Mouse (Mus musculus) forebrain, embryonic 13.5 days (tissue): ENCODE data around the gene Esr2. TPM values are rescaled to one million over a fixed set of nuclear protein-coding genes. Genes with fewer than 3 reads are reported as not detected.
"Not testable (repeated sequence)": the region's sequence is repeated elsewhere in the genome, so short reads cannot be mapped to it uniquely, and the experiment has no call there.

Experiments used
- ATAC-seq: fragments of 200-750 bp; cut with Nextera tagmentation; 2 replicates; pipeline ENCODE4 v1.8.0; 2017
- H3K27ac ChIP-seq: fragments of 300-500 bp; sonication (generic); 2 replicates; pipeline ENCODE4 v1.5.1; 2015; ENCODE audit warnings: inconsistent platforms, mild to moderate bottlenecking, moderate library complexity
- H3K27me3 ChIP-seq: fragments of 300-500 bp; sonication (generic); 2 replicates; pipeline ENCODE4 v1.6.1; 2015; ENCODE audit warnings: mild to moderate bottlenecking, inconsistent platforms
- H3K36me3 ChIP-seq: fragments of 300-500 bp; sonication (generic); 2 replicates; pipeline ENCODE4 v1.6.1; 2015; ENCODE audit warnings: mild to moderate bottlenecking, inconsistent platforms; ENCODE audit not compliant: poor library complexity, severe bottlenecking
- H3K4me1 ChIP-seq: fragments of 300-500 bp; sonication (generic); 2 replicates; pipeline ENCODE4 v1.6.1; 2015; ENCODE audit warnings: inconsistent platforms
- H3K4me2 ChIP-seq: fragments of 300-500 bp; sonication (generic); 2 replicates; pipeline ENCODE4 v1.6.1; 2015; ENCODE audit warnings: inconsistent platforms, mild to moderate bottlenecking, moderate library complexity
- H3K4me3 ChIP-seq: fragments of 300-500 bp; sonication (generic); 2 replicates; pipeline ENCODE4 v1.5.1; 2015; ENCODE audit warnings: mild to moderate bottlenecking, inconsistent platforms
- H3K9ac ChIP-seq: fragments of 300-500 bp; sonication (generic); 2 replicates; pipeline ENCODE4 v1.6.1; 2015; ENCODE audit warnings: mild to moderate bottlenecking, inconsistent platforms
- H3K9me3 ChIP-seq: fragments of 300-500 bp; sonication (generic); replicated peaks from 2 replicates; pipeline ENCODE4 v1.6.1; 2016; ENCODE audit warnings: inconsistent platforms
- WGBS: fragments of 180-500 bp; shearing (Covaris S2); methylation state at CpG from one replicate; pipeline ENCODE4 v1.1.7; 2015; 5-methylcytosine and 5-hydroxymethylcytosine counted together
- polyA plus RNA-seq: library from polyadenylated mRNA; unstranded; fragments of >200 nt; fragmentation: Nextera tagmentation; extraction: Ambion mirVana; gene quantifications from 2 replicates; pipeline ENCODE4 v1.2.1, GENCODE M21; 2015

The Esr2 gene
- polyA plus RNA-seq: 0.05 and 0.12 TPM in 2 replicates

DNA sequence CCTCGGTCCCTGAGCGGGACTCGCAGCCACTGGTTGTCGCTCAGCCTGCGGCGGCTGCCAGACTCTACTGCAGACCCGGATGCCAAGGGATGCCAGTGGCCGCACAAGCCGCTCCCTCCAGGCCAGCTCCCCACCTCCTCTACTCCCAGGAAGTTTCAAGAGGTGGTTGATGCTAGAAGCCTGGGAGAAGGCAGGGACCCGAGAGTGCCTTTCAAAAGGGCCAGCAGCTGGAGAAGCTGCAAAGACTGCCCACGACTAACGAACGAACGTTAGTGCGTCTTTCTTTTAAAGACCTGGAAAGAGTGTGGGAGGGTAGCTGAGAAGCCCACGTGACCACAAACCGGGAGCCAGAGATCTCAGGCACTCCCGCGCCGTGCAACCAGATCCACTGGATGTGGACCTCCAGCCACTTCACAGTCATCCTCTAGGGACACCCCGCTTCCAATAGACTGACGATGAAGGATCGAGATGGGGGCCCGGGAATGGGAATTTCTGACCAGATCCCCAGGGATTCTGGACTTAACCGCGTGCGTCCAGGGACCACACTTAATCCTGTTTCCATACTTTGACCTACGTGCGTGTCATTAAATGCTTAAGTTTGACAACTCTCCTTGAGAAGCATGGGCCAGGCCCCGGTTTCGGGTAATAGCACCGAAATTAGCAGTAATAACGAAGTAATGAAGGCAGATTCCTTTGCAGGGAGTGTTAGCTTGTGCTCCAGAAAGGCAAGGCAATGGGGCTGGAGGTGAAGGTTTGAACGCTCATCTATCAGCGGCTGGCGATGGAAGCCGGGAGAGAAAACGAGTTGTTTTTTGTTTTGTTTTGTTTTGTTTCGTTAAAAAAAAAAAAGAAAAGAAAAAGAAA, at the start of gene Esr2:
Esr2 (minus strand) TSS at position 260 of the 864 bp plus-strand sequence.
- Histone ChIP-seq H3K9me3 (no peaks in the 10 kb centered on the region), H3K27ac (no peak within 1 kb of the TSS), H3K4me3 (peak within 1 kb of the TSS; percentile 47), H3K4me1 (peaks cover 9% of the 10 kb centered on the region), H3K36me3 (no peaks in the 10 kb centered on the region), H3K27me3 (peaks cover 12% of the 10 kb centered on the region; the same call in 1 of the 2 replicates), H3K4me2 (peak within 1 kb of the TSS; percentile 93), H3K9ac (peak within 1 kb of the TSS; percentile 65)
- ATAC-seq: peak; percentile 83
- under 1% methylated on average over 39 of the region's 39 CpGs for WGBS

DNA sequence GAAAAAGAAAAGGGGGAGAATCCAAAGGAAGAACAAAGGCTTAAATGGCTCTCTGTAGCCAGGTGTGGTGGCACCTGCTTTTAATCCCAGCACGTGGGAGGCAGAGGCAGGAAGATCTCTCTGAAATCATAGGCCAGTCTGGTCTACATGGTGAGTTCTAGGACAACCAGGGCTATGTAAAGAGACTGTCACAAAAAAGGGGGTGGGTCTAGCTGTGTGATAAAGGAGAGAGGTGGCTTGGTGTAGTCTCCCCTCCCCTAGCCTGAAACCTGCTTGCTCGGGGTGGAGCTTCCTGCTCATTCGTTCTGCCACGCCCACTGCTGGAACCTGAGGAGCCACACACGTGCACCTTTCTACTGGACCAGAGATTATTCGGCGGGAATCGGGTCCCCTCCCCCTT, 45.0 kb upstream of the Esr2 start:
- H3K27ac ChIP-seq, H3K4me2 ChIP-seq, H3K4me1 ChIP-seq, ATAC-seq, H3K9ac ChIP-seq, H3K9me3 ChIP-seq, H3K4me3 ChIP-seq, H3K27me3 ChIP-seq, H3K36me3 ChIP-seq: not testable (repeated sequence)
- WGBS: 56% methylated on average over 3 of the region's 8 CpGs

DNA sequence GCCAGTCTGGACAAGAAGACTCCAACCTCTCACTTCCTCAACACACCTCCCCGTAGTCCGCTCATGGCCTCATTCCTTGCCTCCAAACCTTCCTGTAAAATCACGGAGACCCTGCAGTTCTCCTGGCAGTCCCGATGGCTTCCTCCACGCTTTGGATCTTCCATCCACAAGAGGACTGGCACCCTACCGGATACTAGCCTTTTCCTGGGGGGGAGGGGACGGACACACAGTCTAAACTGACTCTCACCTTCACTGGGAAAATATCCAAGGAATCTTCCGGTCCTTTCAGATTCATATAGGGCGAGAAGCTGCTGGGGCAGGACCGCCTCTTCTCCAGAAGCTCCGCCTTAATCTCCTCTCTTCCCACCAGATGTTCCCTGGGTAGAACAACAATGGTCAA, 39.7 kb upstream of the Esr2 start:
- Histone ChIP-seq H3K4me3 (no peak overlapping the region), H3K27me3 (no peaks in the 10 kb centered on the region), H3K36me3 (no peaks in the 10 kb centered on the region), H3K4me2 (no peak overlapping the region), H3K27ac (no peak overlapping the region), H3K4me1 (no peaks in the 10 kb centered on the region), H3K9me3 (no peaks in the 10 kb centered on the region), H3K9ac (no peak overlapping the region)
- ATAC-seq: no peak
- WGBS: 78% methylated on average over 11 of the region's 11 CpGs

DNA sequence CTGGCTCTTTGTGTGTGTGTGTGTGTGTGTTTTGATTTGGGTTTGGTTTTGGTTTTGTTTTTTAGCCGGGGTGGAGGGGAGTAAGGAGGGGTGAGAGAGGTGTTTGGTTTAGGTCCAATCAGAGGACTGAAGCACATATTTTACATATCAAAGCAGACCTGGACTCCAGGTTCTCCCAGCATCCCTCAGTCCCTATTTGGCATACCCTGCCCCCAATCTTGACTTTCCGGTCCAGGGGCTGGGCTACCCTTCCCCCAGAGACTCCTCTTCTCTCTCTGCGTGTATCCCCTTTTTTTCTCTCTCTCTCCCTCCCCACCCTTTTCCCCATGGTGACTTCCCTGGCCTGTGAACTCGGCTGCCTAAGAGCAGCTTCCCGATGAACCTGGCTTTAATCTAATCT, 38.1 kb upstream of the Esr2 start:
- H3K4me1 ChIP-seq: no peaks in the 10 kb centered on the region
- no peak for ATAC-seq
- H3K27me3 ChIP-seq: no peaks in the 10 kb centered on the region
- H3K27ac ChIP-seq: no peak overlapping the region
- WGBS: 19% methylated on average over 5 of the region's 5 CpGs
- no peak overlapping the region for H3K9ac ChIP-seq
- H3K9me3 ChIP-seq: no peaks in the 10 kb centered on the region
- no peak overlapping the region for H3K4me2 ChIP-seq
- no peak overlapping the region for H3K4me3 ChIP-seq
- no peaks in the 10 kb centered on the region for H3K36me3 ChIP-seq

DNA sequence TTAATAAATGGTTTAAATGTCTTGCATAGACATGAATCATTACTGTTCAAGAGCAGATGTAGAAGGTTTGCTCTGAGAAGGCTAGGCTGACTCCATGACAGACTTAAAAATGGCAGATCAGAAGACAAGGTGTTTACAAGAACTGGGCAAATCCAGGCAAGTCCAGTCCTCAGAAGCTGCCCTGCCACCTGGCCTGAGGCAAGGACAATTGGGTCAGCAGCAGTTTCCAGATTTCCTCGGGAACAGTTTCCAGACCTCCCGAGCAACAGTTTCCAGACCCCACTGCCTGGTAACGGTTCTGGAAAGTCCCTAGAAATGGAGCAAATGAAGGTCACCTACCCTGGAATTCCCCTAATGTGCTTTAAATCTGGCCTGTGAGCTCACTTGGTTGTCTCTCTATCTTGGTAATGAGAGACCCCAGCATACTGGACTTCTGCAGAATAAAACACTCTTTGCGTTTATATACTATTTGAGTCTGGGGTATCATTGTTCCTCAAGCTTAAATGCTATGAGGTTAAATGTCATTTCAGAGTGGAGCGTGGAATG, 32.4 kb upstream of the Esr2 start:
- no peaks in the 10 kb centered on the region for H3K4me1 ChIP-seq
- no peak overlapping the region for H3K4me3 ChIP-seq
- H3K27ac ChIP-seq: no peak overlapping the region
- no peaks in the 10 kb centered on the region for H3K27me3 ChIP-seq
- H3K9ac ChIP-seq: no peak overlapping the region
- H3K4me2 ChIP-seq: no peak overlapping the region
- no peaks in the 10 kb centered on the region for H3K36me3 ChIP-seq
- no peak for ATAC-seq
- 92% methylated on average over 5 of the region's 5 CpGs for WGBS
- H3K9me3 ChIP-seq: no peaks in the 10 kb centered on the region

DNA sequence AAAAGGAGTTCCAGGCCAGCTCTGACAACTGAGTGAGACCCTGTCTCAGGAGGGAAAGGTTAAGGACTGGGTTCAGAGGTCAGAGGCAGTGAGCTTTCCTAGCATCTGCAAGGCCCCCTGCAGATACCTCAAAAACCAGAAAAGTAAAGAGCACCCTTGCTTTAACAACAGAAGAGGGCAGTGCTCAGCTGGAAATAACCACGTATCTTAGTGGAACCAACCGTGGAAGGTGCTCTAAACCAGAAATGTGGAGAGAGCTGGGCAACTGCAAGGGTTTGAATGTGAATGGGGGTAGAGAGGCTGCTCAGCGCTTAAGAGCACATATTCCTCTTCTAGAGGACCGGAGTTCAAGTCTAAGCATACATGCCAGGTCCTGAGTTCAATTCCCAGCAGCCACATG, 23.3 kb upstream of the Esr2 start:
- Histone ChIP-seq H3K9ac (no peak overlapping the region), H3K4me1 (peaks cover 16% of the 10 kb centered on the region), H3K4me3 (no peak overlapping the region), H3K27me3 (peaks cover 4% of the 10 kb centered on the region; the same call in 1 of the 2 replicates), H3K36me3 (no peaks in the 10 kb centered on the region), H3K9me3 (no peaks in the 10 kb centered on the region), H3K4me2 (no peak overlapping the region), H3K27ac (no peak overlapping the region)
- no peak for ATAC-seq
- 72% methylated on average over 4 of the region's 4 CpGs for WGBS

DNA sequence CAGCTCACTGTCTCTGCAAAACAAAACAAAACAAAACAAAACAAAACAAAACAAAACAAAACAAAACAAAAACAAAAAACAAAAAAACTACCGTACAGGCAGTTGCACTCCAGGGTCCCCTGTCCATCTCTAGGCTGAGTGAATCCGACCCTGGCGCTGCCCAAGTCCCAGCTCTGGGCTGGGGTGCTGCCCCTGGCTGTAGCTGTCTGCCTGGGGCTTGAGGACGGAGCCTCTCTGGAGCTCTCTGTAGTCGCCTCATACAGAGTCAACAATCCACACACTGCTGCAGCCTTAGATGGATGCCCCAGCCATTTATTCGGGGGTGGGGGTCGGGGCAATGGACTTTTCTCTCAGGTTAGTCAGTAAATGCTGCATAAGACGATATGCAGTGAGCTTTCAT, 20.0 kb upstream of the Esr2 start:
- ATAC-seq: peak; percentile 54
- Histone ChIP-seq H3K27me3 (peaks cover 15% of the 10 kb centered on the region), H3K9me3 (no peaks in the 10 kb centered on the region), H3K9ac (peak overlapping the region; percentile 45), H3K4me2 (peak overlapping the region; percentile 87), H3K4me3 (peak overlapping the region; percentile 40; the same call in 1 of the 2 replicates), H3K27ac (no peak overlapping the region), H3K4me1 (peaks cover 16% of the 10 kb centered on the region), H3K36me3 (no peaks in the 10 kb centered on the region)
- WGBS: 36% methylated on average over 8 of the region's 8 CpGs

DNA sequence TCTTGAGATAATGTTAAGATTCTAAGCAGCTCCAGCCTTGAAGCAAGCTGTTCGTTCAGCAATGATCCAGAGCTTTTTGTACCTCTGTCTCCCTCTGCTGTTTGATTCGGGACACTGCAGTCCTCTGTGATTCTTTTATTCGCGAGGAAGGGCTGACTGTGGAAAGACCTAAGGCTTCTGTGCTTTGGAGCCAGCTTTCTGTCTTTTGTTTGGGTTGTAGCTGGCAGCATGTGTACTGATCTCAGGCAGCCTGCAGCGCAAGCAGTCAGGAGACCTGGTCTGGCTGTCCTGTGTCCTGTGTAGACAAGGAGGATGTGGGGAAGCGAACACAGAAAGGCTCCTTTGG, 19.6 kb upstream of the Esr2 start:
- Histone ChIP-seq H3K9ac (peak overlapping the region; percentile 58), H3K36me3 (no peaks in the 10 kb centered on the region), H3K4me2 (peak overlapping the region; percentile 87), H3K4me1 (peaks cover 16% of the 10 kb centered on the region), H3K27me3 (peaks cover 15% of the 10 kb centered on the region), H3K4me3 (peak overlapping the region; percentile 40), H3K27ac (no peak overlapping the region), H3K9me3 (no peaks in the 10 kb centered on the region)
- peak; percentile 79 for ATAC-seq
- WGBS: 5% methylated on average over 6 of the region's 6 CpGs

DNA sequence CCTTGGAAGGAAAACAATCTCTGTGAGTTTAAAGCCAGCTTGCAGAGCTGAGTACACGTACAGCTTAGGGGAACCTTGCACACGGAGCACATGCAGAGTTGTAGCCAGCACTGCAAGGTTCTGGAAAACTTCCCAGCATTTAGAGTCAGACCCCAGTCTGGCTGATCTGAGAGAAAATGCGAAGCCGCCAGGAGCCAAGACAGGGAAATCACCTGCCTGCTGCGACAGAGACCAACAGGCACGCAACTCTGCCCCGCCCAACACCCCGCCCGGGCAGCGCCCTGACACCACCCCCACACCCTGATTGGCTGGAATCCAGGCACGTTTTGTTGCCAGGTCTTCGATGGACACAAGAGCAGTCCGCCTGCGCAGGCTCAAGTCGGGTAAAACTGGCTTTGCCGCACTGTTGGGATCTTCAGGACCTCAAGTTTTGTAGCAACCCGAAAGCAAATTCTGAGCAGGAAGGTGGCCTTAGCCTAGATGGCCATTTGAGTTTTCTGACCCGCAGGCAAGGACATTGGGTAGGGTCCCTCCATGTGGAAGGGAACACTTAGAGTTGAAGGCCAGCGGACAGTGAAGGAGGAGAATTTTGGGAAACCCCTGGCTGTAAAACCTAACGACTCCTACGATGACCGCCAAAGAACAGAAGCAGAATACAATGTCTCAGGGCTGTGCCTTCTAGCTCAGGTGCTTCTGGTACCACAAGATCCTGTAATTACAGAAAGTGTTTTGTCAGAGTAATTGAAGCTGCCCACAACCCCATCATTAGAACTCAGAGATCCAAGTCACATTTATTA, 19.1 kb upstream of the Esr2 start:
- peaks cover 15% of the 10 kb centered on the region for H3K27me3 ChIP-seq
- ATAC-seq: peak; percentile 72
- H3K4me3 ChIP-seq: peak overlapping the region; percentile 40
- no peaks in the 10 kb centered on the region for H3K36me3 ChIP-seq
- H3K9me3 ChIP-seq: no peaks in the 10 kb centered on the region
- peak overlapping the region; percentile 87 for H3K4me2 ChIP-seq
- WGBS: under 1% methylated on average over 22 of the region's 22 CpGs
- H3K27ac ChIP-seq: 0 out of 2 replicates have a peak overlapping the region, but pooled peaks have one; percentile 7
- peaks cover 16% of the 10 kb centered on the region for H3K4me1 ChIP-seq
- H3K9ac ChIP-seq: peak overlapping the region; percentile 58

DNA sequence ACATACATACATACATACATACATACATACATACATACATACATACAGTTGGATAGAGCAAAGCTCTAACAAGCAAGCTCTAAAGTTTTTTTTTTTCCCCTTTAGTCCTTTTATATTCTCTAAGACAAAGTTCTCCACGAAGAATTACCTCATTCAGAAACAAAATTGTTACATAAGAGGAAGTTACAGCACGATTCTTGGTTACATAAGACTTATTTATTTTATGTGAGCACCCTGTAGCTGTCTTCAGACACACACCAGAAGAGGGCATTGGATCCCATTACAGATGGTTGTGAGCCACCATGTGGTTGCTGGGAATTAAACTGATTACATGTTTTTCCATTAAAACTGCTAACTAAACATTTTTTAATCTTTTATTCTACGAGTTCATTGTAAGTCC, 17.5 kb upstream of the Esr2 start:
- Histone ChIP-seq H3K36me3 (no peaks in the 10 kb centered on the region), H3K4me1 (peaks cover 16% of the 10 kb centered on the region), H3K9me3 (no peaks in the 10 kb centered on the region), H3K4me2 (no peak overlapping the region), H3K4me3 (no peak overlapping the region), H3K27me3 (peaks cover 15% of the 10 kb centered on the region), H3K27ac (no peak overlapping the region), H3K9ac (no peak overlapping the region)
- WGBS: 71% methylated on average over 3 of the region's 3 CpGs
- ATAC-seq: no peak

DNA sequence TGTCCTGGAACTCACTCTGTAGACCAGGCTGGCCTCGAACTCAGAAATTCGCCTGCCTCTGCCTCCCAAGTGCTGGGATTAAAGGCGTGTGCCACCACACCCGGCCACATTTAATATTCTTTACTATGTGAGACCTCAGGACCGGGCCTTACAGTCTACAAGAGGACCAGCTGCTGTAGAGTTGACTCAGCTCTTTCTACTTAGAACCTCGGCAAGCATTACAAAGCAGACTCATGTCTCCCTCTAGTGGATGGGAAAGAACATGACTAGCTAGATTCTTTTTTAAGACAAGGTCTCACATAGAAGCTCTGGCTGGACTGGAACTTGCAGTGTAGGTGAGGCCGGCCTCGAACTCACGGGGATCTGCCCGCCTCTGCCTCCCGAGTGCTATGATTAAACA, 13.9 kb upstream of the Esr2 start:
- no peak overlapping the region for H3K4me3 ChIP-seq
- H3K9ac ChIP-seq: no peak overlapping the region
- no peaks in the 10 kb centered on the region for H3K9me3 ChIP-seq
- ATAC-seq: peak; percentile 43; the same call in 1 of the 2 replicates
- peaks cover 3% of the 10 kb centered on the region for H3K4me1 ChIP-seq
- H3K27ac ChIP-seq: no peak overlapping the region
- no peak overlapping the region for H3K4me2 ChIP-seq
- peaks cover 11% of the 10 kb centered on the region for H3K27me3 ChIP-seq
- WGBS: 48% methylated on average over 11 of the region's 11 CpGs
- H3K36me3 ChIP-seq: no peaks in the 10 kb centered on the region

DNA sequence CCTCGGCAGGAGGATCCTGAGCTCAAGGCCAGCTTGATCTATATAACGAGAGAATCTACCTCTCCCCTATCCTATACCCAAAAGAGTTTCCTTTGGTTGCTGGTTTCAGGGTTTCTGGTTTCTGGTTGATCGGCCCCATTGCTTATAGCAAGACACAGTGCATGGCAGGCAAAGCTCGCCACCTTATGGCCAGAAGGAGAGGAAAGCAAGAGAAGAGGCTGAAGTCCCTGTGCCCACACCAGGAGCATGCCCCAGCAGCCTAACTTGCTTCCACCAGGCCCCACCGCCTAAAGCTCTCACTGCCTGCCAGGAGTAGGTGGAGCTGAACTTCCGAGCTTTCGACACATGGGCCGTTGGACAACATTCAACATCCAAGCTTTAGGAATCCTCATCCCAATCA, 10.8 kb upstream of the Esr2 start:
- H3K4me1 ChIP-seq: no peaks in the 10 kb centered on the region
- no peak overlapping the region for H3K4me2 ChIP-seq
- WGBS: 49% methylated on average over 8 of the region's 8 CpGs
- no peak overlapping the region for H3K4me3 ChIP-seq
- no peaks in the 10 kb centered on the region for H3K9me3 ChIP-seq
- no peak overlapping the region for H3K9ac ChIP-seq
- ATAC-seq: no peak
- no peaks in the 10 kb centered on the region for H3K27me3 ChIP-seq
- H3K36me3 ChIP-seq: no peaks in the 10 kb centered on the region
- H3K27ac ChIP-seq: no peak overlapping the region
